Mouse (Mus musculus) T-helper 1 cell (primary cell): ENCODE results near the gene Chd8.

Source experiments
- in situ Hi-C: fragments of 300-600 bp; cut with MboI, MseI; formaldehyde crosslinking; loops from one replicate; pipeline ENCODE4 v1.15.1; 2025; ENCODE audit warnings: high pct_unique_total_duplicates

Chd8 gene

GRCm38 (mm10) chr14:52257484-52258213, at the start of gene Chd8:
TSS of gene Chd8 (minus strand) at chr14:52257780.
- in situ Hi-C loops: no loop called here

- in situ Hi-C loops: loop anchor here (5.0 to 25.0 kb wide), 2 partner anchors 36 to 1881 kb away; no protein-coding TSS in a partner anchor
Measured at GRCm38 (mm10) chr14:52306100-52306499, 48.5 kb upstream of the Chd8 start.

GRCm38 (mm10) chr14:52304644-52305271, 47.2 kb upstream of the Chd8 start, which contains the start of gene Mettl3:
TSS of gene Mettl3 (minus strand) at chr14:52305128.
- in situ Hi-C loops: loop anchor here (5.0 to 25.0 kb wide), 2 partner anchors 38 to 1883 kb away; no protein-coding TSS in a partner anchor

- in situ Hi-C loops: loop anchor here (25.0 kb wide), 1 partner anchor 1884 kb away; no protein-coding TSS in a partner anchor
Measured at GRCm38 (mm10) chr14:52303517-52303916, 45.9 kb upstream of the Chd8 start.

GRCm38 (mm10) chr14:52295558-52296264, 38.1 kb upstream of the Chd8 start:
- in situ Hi-C loops: no loop called here

- in situ Hi-C loops: no loop called here
Measured at GRCm38 (mm10) chr14:52284191-52284590, 26.6 kb upstream of the Chd8 start.

- in situ Hi-C loops: no loop called here
Measured at GRCm38 (mm10) chr14:52283629-52284028, 26.0 kb upstream of the Chd8 start.

- in situ Hi-C loops: no loop called here
Measured at GRCm38 (mm10) chr14:52279747-52280120, 22.2 kb upstream of the Chd8 start.

- in situ Hi-C loops: no loop called here
Measured at GRCm38 (mm10) chr14:52278932-52279746, 21.6 kb upstream of the Chd8 start, which contains the start of the genes Tox4 and Rab2b. TSS of gene Tox4 (plus strand) at chr14:52279146. TSS of gene Rab2b (minus strand) at chr14:52279545.

- in situ Hi-C loops: no loop called here
Measured at GRCm38 (mm10) chr14:52277210-52277609, 19.6 kb upstream of the Chd8 start.

- in situ Hi-C loops: no loop called here
Measured at GRCm38 (mm10) chr14:52272781-52273180, 15.2 kb upstream of the Chd8 start.

GRCm38 (mm10) chr14:52256311-52257175, 1.0 kb downstream of the Chd8 start:
- in situ Hi-C loops: no loop called here

- in situ Hi-C loops: no loop called here
Measured at GRCm38 (mm10) chr14:52246129-52246528, 11.5 kb downstream of the Chd8 start.

- in situ Hi-C loops: no loop called here
Measured at GRCm38 (mm10) chr14:52244690-52245042, 12.9 kb downstream of the Chd8 start.

- in situ Hi-C loops: no loop called here
Measured at GRCm38 (mm10) chr14:52244041-52244689, 13.4 kb downstream of the Chd8 start.

GRCm38 (mm10) chr14:52236216-52236615, 21.4 kb downstream of the Chd8 start:
- in situ Hi-C loops: no loop called here

GRCm38 (mm10) chr14:52235165-52235564, 22.4 kb downstream of the Chd8 start:
- in situ Hi-C loops: no loop called here

GRCm38 (mm10) chr14:52232249-52232648, 25.3 kb downstream of the Chd8 start:
- in situ Hi-C loops: no loop called here

GRCm38 (mm10) chr14:52225972-52226371, 31.6 kb downstream of the Chd8 start:
- in situ Hi-C loops: no loop called here

GRCm38 (mm10) chr14:52217261-52217660, 40.3 kb downstream of the Chd8 start:
- in situ Hi-C loops: loop anchor here (5.0 kb wide), 1 partner anchor 45 kb away; no protein-coding TSS in a partner anchor
